21 mouse cellular contexts compared by ENCODE assay signal in the genomic region with DNA sequence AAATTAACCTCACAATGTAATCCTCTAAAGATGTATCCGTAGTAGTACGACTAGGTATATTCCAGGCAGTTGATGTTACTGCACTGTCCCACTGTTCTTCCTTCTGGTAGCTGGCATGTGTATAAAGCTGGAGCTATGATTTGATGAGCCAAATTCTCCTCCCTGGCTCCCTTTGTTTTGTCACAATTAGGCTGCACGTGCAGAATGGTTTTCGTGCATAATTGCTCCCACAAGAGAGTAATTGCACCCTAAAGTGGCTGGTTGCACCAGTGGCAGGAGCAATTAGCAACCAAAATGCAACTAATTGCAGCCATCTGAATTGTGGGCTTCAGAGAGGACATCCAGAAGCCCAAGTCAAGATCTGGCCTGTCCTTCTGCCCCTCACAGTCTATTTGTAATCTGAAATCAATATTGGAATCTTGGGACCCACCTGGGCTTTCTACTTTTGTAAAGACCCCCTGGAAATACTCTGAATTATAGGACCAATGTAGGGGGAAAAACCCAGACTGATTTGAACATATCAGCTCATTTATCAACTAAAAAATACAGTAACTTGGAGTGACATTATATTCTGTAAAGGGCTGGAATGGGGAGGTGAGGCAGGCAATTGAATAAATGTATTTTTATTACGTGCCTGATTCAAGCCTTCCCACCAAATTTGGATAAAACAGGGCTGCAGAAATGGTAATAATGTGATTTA.
DNase-seq lines count a peak whose midpoint lies in the region; ATAC-seq and TF ChIP-seq lines count a peak whose summit lies in the region.
"Had no signal": no experiment of that assay in that cellular context is flagged by ENCODE, and none has a peak within 500 bp of the region (broad histone marks: within the 10 kb centered on the region; RNA-seq: fewer than 3 reads in every experiment).

No protein-coding gene starts in this region.

- no peaks in the 10 kb centered on the region for H3K9me3 ChIP-seq in midbrain, embryonic 13.5 days
- H3K9me3 ChIP-seq in midbrain, embryonic 10.5 days (replicated peaks): no peaks in the 10 kb centered on the region
- H3K9me3 ChIP-seq in forebrain, postnatal 0 days (ENCODE audit: low read length): no peaks in the 10 kb centered on the region
- H3K9me3 ChIP-seq: embryonic facial prominence, embryonic 15.5 days; heart, embryonic 13.5 days; limb, embryonic 12.5 days; midbrain, embryonic 12.5 days had no signal

- TF ChIP-seq CTCF in forebrain, postnatal 0 days (IDR thresholded peaks at IDR 0.05; ENCODE audit: low read depth): no peak

- no peak overlapping the region for H3K4me3 ChIP-seq in midbrain, embryonic 13.5 days (replicated peaks)
- no peak overlapping the region for H3K4me3 ChIP-seq in midbrain, embryonic 10.5 days
- no peak overlapping the region for H3K4me3 ChIP-seq in forebrain, postnatal 0 days (ENCODE audit: low read depth, low read length)
- H3K4me3 ChIP-seq: embryonic facial prominence, embryonic 15.5 days; heart, embryonic 13.5 days; left cerebral cortex, adult 2 months; limb, embryonic 12.5 days; midbrain, embryonic 12.5 days had no signal

- H3K4me1 ChIP-seq in midbrain, embryonic 13.5 days (replicated peaks): peaks cover 4% of the 10 kb centered on the region; the same call in 1 of the 2 replicates
- peaks cover 3% of the 10 kb centered on the region; the same call in 1 of the 2 replicates for H3K4me1 ChIP-seq in midbrain, embryonic 10.5 days
- H3K4me1 ChIP-seq in forebrain, postnatal 0 days (ENCODE audit: insufficient read depth): 0 out of 2 replicates have a peak, but pooled peaks cover 5% of the 10 kb centered on the region
- H3K4me1 ChIP-seq: embryonic facial prominence, embryonic 15.5 days; heart, embryonic 13.5 days; limb, embryonic 12.5 days had no signal

- no peak overlapping the region for H3K4me2 ChIP-seq in midbrain, embryonic 13.5 days (replicated peaks)
- no peak overlapping the region for H3K4me2 ChIP-seq in forebrain, postnatal 0 days (ENCODE audit: low read depth)
- H3K4me2 ChIP-seq: embryonic facial prominence, embryonic 15.5 days; heart, embryonic 13.5 days; limb, embryonic 12.5 days; midbrain, embryonic 12.5 days had no signal

- H3K27ac ChIP-seq in midbrain, embryonic 13.5 days: no peak overlapping the region
- H3K27ac ChIP-seq in midbrain, embryonic 10.5 days (replicated peaks): no peak overlapping the region
- H3K27ac ChIP-seq in forebrain, postnatal 0 days (ENCODE audit: low read depth, low read length): peak overlapping the region; percentile 36; the same call in 1 of the 2 replicates
- H3K27ac ChIP-seq: embryonic facial prominence, embryonic 15.5 days; heart, embryonic 13.5 days; left cerebral cortex, adult 2 months; limb, embryonic 12.5 days; liver, embryonic 14.5 days; midbrain, embryonic 12.5 days had no signal

- H3K9ac ChIP-seq in midbrain, embryonic 13.5 days (replicated peaks): no peak overlapping the region
- H3K9ac ChIP-seq in forebrain, postnatal 0 days: no peak overlapping the region
- H3K9ac ChIP-seq: embryonic facial prominence, embryonic 15.5 days; heart, embryonic 13.5 days; limb, embryonic 12.5 days; liver, embryonic 14.5 days; midbrain, embryonic 12.5 days had no signal

- 62% methylated on average over 5 of the region's 5 CpGs for WGBS in midbrain, embryonic 13.5 days
- 80% methylated on average over 5 of the region's 5 CpGs for WGBS in midbrain, embryonic 10.5 days
- 17% methylated on average over 5 of the region's 5 CpGs for WGBS in forebrain, postnatal 0 days

- H3K27me3 ChIP-seq in midbrain, embryonic 13.5 days: no peaks in the 10 kb centered on the region
- no peaks in the 10 kb centered on the region for H3K27me3 ChIP-seq in midbrain, embryonic 10.5 days (ENCODE audit: low read depth, poor library complexity, severe bottlenecking)
- no peaks in the 10 kb centered on the region for H3K27me3 ChIP-seq in forebrain, postnatal 0 days (ENCODE audit: insufficient read depth, low read length)
- H3K27me3 ChIP-seq: embryonic facial prominence, embryonic 15.5 days; heart, embryonic 13.5 days; limb, embryonic 12.5 days; midbrain, embryonic 12.5 days had no signal

- no peaks in the 10 kb centered on the region for H3K36me3 ChIP-seq in midbrain, embryonic 13.5 days
- H3K36me3 ChIP-seq in midbrain, embryonic 10.5 days: no peaks in the 10 kb centered on the region
- no peaks in the 10 kb centered on the region for H3K36me3 ChIP-seq in forebrain, postnatal 0 days (ENCODE audit: insufficient read depth)
- H3K36me3 ChIP-seq: embryonic facial prominence, embryonic 15.5 days; heart, embryonic 13.5 days; limb, embryonic 12.5 days; midbrain, embryonic 12.5 days had no signal

- ATAC-seq in midbrain, embryonic 13.5 days: peak; percentile 30; the same call in 1 of the 2 replicates
- ATAC-seq in forebrain, postnatal 0 days: peak; percentile 95
- ATAC-seq: activated CD4-positive, CD25-positive, alpha-beta regulatory T cell, adult 4 months; lung, postnatal 0 days had no signal

- DNase-seq in cerebellum, postnatal 14 days: peak; percentile 23 to 34
- no peak for DNase-seq in cerebellum, adult 11 months
- no peak for DNase-seq in midbrain, embryonic 10.5 days (ENCODE audit: low spot score)
- peak; percentile 68 for DNase-seq in forebrain, postnatal 0 days
- peak; percentile 94 for DNase-seq in retina, postnatal 1 day
- no peak for DNase-seq in ovary, adult 18-20 months (ENCODE audit: low spot score)
- DNase-seq in kidney, postnatal 14 days: no peak
- DNase-seq: adrenal gland, postnatal 36 days; heart, postnatal 4 days; kidney, adult 18-20 months; kidney, postnatal 25 days; right cerebral cortex, postnatal 25 days had no signal

Comparison
In these comparisons a context has a peak if more than half of its experiments do, and no peak if none do; other contexts are left out.
1. DNase-seq: peak in cerebellum, postnatal 14 days (2 of 2), forebrain, postnatal 0 days (single experiment) and retina, postnatal 1 day (single experiment); none in cerebellum, adult 11 months (single experiment), midbrain, embryonic 10.5 days (single experiment), ovary, adult 18-20 months (single experiment) and kidney, postnatal 14 days (single experiment).